Mouse (Mus musculus) hematopoietic stem cell, adult 5-6 weeks (primary cell): ENCODE results near the gene Mea1. TPM values are rescaled to one million over a fixed set of nuclear protein-coding genes. Genes with fewer than 3 reads are reported as not detected.
A peak's percentile ranks its signal among the peaks of the same experiment; 100 is the strongest.

Source experiments
- ATAC-seq, 2 experiments: fragments of 125-278 bp in 1 of 2; replicated peaks in 1 of 2; 2 replicates each; pipeline ENCODE4 v1.8.0; 2016 to 2017; ENCODE audit warnings: inconsistent platforms in 2 of 2, mild to moderate bottlenecking in 2 of 2, moderate number of reproducible peaks in 2 of 2, low read depth in 1 of 2, moderate TSS enrichment in 1 of 2; ENCODE audit not compliant: low FRiP score in 2 of 2, poor library complexity in 2 of 2, severe bottlenecking in 2 of 2, insufficient read depth in 1 of 2, low TSS enrichment in 1 of 2
- total RNA-seq: library from RNA; stranded (forward); fragments of 172-1452, 232-1000 nt; gene quantifications from 2 replicates; pipeline ENCODE4 v1.2.3, GENCODE M21; 2017

The Mea1 gene
- total RNA-seq, result 53.3 and 74.4 TPM in 2 replicates

DNA sequence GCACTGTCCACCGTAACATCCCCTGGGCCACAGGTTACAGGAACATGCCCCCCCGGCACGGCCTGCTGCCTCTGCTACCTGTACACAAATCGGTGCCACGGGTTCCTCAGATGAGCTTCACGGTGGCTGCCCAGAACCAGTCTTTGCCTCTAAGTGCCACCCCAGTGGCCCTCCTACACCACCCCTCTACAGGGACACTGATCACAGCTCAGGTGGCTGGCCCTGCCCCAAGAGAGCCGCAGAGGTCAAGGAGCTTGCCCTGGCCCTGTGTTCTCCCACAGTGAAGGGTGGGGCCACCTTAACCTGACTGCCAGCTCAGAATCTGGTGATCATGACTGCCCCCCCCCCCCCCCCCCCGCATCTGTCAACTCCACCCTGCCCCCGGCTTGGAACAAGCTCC is at the start of gene Mea1:
TSS of gene Mea1 (plus strand) at position 378 of the 400 bp plus-strand sequence.
- no peak for ATAC-seq

DNA sequence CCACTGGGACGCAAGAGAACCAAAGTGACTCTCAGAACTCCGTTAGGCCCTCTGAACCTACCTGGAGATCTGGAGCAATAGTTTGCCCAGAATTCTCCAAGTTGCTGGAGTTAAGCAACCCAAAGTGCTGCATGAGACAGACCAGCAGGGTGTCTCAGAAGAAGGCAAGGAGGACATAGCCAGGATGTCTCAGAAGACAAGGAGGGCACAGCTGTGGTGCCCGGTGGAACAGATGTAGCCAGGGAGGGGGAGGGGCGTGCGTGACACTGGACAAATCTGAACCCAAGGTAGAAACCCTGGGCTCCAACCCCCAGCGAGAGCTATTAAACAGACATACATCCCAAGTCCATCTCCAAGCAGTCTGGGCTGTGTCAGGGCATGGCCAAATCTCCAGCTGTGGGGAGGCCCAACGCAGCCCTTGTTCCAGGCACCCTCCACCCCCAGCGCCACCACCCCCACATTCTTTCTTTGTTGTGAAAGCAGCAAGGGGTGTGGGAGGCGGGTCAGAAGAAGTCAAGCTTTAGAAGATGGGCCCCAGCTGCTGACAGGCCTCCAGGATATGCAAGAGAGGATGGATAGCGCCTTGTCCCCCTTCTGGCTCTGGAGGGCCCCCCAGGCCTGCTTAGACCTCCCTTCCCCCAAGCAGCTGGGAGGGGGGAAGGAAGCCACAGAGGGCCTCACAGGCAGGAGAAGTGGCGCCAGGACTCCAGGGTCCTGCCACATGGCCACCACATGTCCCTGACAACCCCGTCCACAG is 48.7 kb upstream of the Mea1 start:
- 0 out of 4 replicates have a peak, but pooled peaks of 1 of the 2 experiments have one; percentile 21 for ATAC-seq

DNA sequence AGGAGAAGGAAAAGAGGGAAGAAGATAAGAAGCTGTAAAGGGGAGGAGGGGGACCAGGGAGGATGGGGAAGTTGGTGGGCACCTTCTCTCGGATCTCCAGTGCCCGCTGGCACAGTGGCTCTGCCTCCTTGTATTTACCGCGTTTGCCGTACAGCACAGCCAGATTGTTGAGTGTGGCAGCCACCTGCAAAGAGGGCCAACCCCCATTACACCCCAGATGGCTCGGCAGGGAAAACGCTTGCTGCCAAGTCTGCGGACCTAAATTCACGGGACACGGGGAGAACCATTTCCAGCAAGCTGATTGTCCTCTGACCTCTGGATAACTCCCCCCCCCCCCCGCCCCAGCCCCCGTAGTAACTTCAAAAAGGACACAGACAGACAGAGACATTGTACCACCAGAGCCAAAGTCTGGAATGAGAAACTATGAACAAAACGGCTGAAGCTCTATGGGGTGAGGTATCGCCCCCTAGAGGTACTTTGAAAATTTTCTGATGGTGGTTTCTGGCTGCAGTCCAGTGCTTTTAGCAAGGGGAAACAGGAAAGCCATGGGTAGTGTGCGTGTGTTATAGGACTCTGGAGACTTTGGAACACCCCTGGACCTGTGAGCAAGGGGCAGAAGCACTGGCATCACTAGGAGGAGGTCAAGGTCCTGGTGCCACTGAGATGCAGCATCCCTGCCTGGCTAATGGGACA is 41.6 kb upstream of the Mea1 start:
- peak; percentile 56 to 65 for ATAC-seq

DNA sequence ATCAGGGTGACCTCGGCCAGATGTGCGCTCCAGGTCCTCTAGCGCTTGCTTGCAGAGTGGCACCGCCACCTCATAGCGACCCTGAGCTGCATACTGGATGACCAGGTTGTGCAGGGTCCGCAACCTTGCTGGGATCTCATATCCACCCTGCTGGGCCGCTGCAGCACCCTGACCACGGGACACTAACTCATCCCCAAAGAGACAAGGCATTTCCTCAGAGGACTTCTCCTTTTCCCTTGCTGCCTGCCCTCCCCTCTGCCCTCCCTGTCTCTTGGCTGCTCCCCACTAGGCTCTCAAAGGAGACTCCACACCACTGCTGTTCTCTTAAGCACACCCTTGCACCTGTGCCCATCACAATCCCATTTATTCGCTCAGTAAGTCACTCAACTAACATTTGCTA is 38.7 kb upstream of the Mea1 start:
- ATAC-seq, result peak in 1 of 2 experiments; percentile 45; a peak in 2 of 4 replicates

DNA sequence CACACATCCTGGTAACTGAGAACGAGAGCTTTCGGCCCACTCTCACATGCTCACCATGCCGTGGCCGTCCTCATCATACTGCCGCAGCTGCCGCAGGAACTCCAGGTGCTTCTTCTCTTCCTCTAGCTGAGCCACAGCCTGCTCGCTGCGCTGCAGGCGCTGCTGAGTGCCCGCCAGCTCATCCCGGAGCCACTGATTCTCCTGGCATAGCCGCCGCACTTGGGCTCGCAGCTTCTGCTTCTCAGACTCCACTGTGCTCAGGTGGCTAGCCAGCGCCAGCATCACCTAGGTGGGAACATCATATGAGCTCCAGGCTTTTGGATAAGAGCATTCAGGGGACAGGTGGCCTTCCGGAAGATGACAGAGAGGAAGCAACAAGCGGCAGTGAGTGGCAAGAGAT is 36.5 kb upstream of the Mea1 start:
- ATAC-seq, result no peak

DNA sequence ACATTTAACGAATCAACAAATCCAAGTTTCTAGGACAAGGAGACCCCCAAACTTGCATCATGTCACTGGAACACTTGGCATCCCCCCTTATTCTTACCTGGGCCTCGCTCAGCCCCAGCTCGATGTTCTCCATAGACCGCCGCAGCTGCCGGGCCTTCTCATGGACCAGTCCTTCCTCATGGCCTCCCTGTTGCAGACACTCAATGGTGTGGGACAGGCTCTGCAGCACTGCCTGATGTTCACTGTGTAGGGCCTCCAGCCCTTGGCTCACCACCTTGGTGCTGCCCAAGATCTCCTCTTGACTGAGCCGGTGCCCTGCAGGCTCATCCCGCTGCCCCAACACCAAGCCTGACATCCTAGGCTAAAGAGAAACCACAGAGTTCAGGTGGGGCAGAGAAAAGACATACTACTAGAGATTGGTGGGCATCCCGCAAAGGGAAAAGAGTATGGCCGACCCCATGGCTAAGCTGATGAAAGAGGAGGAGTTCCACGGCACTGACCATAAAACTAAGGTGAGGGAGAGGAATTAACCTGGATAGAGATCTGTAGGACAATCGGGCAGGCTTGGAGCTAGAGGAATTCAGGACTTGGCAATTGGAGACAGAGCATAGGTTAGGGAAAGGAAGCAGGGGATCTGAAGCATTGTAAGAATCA is 34.3 kb upstream of the Mea1 start:
- no peak for ATAC-seq

DNA sequence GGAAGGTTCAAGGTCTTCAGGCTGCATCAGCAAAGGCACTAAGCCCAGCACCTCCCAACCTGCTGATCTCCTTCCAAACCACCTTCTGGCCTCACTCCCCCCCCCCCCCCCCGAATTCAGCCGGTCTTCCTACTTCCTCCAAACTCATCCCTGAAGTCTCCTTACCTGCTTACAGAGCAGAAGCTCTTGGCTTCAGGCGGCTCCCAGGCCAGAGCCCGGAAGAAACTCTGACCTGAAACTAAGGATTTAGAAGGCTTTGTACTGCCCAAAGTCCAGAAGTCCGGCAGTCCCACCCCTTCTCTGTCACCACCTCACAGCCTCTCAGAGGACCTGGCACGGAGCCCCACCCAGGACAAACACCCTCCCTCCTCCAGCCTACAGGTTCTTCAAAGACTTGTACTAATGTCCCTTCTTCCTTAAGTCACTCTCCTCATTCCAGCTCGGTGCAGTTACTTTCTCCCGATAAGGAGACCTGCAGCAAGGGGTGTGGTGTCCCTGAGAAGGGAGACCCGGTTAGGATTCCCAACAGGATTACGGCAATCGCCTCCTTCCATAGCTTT is 33.6 kb upstream of the Mea1 start:
- no peak for ATAC-seq

DNA sequence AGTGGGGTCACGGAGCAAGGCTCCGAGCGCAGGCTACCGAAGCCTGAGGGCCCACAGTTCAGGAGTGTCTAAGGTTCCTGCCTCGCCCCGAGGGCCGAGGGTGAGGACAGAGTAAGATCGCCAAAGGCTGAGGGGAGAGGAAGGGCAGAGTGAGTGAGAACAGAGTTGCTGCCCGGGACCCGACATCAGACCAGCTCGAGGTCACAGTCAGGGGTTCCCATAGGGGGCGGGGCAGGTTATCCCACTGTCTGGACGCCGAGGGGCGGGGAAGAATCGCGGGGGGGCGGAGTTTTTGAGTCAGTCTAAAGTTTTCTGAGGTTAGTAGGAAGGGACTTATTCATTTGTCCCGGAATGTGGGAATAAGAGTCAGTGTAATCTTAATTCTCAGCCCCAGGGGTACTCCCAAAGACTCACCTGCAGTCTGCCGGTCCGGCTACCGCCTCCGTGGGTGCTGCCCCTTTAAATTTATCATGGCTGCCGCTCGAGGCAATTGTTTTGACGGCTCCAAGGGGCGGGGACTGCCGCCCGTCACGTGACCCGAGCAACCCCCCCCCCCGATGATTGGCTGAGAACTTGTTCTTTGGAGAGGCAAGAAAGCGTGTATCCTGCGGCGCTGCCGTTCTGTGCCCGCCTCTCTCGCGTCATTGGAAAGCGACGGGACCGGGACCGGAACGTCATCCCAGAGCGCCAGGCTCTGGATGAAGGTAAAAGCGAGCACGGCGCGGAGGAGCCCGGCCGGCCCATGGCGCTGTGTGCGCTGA is 32.9 kb upstream of the Mea1 start, which contains the start of the genes Klc4 and Mrpl2:
TSS of gene Klc4 (minus strand) at position 462 of the 761 bp plus-strand sequence.
TSS of gene Mrpl2 (plus strand) at position 669 of the 761 bp plus-strand sequence.
- ATAC-seq, result peak; percentile 82 to 88

DNA sequence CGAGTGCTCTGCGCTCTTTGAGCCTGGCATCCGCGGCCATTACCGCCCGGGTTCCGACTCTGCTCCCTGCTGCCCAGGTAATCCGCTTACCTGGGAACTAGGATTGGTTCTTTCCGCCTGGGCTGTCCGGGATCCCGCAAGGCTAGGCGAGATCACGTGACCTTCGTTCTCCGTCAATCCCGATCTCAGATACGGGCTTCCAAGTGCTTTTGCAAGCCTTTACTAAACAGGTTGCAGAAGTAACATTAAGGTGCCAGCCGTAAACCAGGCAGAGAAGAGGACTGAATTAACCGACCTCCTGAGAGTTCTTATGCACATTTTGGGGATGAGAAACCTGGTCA is 32.3 kb upstream of the Mea1 start:
- ATAC-seq, result peak in 1 of 2 experiments; percentile 7; a peak in 1 of 4 replicates

DNA sequence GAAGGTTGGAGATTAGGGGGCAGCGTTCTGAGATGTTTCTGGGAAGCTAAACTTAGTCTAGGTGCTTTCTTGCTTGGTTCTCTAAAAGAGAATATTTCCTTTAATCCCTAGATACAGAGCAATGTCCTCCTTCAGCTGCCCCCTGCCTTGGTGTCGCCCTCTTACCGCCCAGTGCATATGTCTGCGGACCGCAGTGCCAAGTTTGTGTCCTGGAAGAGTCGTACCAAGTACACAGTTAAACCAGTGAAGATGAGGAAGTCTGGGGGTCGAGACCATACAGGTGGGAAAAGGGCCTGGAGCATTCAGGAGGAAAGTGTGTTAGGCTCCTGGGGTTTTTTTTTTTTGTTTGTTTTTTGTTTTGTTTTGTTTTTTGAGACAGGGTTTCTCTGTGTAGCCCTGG is 31.3 kb upstream of the Mea1 start:
- ATAC-seq, result no peak

DNA sequence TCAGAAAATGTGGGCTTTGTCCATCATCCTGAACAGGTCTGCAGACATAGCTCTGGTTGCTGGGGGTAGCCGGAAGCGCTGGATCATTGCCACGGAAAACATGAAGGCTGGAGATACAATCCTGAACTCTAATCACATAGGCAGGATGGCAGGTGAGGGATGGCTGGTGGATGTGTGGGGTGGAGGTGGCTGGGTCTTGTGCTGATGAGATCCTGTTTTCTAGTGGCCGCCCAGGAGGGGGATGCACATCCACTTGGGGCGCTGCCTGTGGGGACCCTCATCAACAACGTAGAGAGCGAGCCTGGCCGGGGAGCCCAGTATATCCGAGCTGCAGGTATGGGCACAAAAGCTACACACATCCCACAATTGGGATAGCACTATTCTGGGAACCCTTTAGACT is 30.2 kb upstream of the Mea1 start:
- ATAC-seq, result no peak

DNA sequence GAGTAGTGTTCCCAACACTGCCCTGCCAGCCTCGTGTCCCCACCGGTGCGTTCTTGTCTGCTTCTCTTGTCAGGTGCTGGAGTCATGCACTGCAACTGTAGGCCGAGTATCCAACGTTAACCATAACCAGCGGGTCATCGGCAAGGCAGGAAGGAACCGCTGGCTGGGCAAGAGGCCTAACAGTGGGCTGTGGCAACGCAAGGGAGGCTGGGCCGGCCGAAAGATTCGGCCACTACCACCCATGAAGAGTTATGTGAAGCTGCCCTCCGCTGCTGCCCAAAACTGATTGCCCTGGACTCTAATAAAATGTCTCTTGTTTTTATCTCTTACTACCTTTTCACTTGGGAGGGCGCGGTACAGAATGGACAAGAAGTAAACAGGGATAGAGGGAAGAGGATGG is 28.8 kb upstream of the Mea1 start:
- no peak for ATAC-seq

DNA sequence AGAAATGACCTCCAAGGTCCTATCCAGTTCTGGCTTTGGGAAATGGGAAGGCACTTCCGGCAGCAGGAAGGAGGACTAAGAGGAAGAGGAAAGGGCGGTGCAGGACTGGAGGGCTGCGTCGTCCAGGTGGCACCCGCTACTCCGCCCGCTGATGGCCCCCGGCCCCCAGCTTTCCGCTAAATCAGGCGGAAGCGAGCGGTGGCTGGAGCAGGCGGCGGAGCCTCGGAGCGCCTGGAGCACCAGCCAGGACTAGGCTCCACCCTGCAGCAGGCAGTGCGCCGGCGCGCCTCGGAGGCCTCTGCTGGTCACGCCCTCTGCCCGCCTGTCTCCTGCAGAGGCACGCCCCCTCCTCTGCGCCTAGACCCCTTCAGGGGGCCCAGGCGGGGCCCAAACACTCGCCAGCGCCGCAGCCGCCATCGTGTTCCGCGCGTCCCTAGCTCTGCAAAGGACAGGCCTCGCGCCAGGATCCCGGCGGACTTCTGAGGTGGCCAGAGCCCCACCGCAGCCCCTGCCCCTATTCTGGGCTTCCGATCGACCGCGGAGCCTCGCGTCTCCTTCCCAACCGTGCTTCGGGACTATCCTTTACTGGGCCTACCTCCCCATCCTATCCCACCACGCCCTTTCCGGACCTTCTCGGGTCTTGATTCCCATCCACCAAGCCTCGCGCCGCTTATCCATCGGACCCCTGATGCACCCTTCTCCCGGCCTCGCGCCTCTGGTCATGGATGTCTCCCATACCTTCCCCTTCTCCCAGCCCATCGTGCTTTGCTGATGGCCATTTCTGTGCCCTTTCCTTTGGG is 28.2 kb upstream of the Mea1 start, which contains the start of gene Cul7:
TSS of gene Cul7 (plus strand) at position 106 of the 800 bp plus-strand sequence.
- peak; percentile 66 to 79 for ATAC-seq

DNA sequence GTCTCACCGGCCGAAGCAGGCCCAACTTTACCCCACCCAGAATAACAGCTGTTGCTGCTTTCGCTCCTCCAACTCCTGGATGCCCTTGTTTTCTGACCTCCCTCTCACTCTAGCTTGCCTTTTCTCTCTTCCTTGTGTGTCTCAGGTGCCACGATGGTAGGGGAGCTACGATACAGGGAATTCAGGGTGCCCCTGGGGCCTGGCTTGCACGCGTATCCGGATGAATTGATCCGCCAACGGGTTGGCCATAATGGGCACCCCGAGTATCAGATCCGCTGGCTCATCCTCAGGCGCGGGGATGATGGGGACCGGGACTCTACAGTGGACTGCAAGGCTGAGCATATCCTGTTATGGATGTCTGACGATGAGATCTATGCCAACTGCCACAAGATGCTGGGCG is 27.3 kb upstream of the Mea1 start:
- ATAC-seq, result no peak

DNA sequence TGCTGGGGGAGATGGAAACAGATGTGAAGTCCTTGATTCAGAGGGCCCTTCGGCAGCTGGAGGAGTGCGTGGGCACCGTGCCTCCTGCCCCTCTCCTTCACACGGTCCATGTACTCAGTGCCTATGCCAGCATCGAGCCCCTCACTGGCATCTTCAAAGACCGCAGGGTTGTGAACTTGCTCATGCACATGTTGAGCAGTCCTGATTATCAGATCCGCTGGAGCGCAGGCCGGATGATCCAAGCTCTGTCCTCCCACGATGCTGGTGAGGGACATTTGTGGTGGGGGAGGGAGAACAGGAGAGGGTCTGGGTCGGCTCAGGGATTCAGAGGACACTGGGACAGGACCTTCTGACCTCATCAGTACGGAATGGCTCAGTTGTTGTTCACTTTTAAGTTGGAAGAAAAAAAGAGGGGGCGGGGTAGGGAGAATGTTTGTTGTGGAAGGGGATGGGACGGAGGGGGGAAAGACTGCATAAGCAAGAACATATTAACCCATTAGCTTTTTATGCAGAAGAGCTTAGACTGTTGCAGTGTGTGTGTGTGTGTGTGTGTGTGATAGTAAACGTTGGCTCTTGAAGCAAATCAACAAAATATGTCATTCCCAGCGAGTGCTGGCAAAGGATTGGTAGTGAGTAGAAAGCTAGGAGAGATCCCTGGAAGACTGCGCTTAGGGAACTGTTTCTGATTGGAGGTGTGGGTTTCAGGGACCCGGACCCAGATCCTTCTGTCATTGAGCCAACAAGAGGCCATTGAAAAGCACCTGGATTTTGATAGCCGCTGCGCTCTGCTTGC is 26.6 kb upstream of the Mea1 start:
- ATAC-seq, result no peak

DNA sequence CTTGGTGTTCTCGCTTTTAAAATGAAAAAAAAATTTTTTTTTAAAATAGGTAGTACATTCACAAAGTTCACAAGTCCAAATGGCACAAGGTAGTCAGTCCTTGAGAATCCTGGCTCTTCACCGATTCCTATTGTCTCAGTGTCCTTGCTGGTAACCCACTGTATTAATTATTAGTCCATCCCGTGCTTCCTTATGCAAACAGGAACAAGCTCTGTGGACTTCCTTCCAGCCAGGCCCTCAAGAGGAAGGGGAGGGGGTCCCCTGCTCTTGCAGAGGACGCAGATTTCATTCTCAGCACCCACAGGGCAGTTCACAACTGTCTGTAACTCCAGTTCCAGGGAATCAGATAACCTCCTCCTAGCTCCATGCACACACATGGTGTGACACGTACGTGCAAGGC is 22.5 kb upstream of the Mea1 start:
- ATAC-seq, result no peak
